Mouse (Mus musculus) limb, embryonic 11.5 days (tissue): ENCODE measurements around the gene Pik3r5. TPM values are rescaled to one million over a fixed set of nuclear protein-coding genes. Genes with fewer than 3 reads are reported as not detected.

Source experiments
- ATAC-seq: fragments of 200-750 bp; cut with Nextera tagmentation; 2 replicates; pipeline ENCODE4 v1.8.0; 2017; ENCODE audit warnings: low read depth; ENCODE audit not compliant: insufficient number of reproducible peaks, low FRiP score, low TSS enrichment
- DNase-seq: peaks from one replicate; pipeline ENCODE4 v3.0.0-alpha.2; 2015; ENCODE audit warnings: low spot score
- H3K27ac ChIP-seq: fragments of 300-500 bp; sonication (generic); replicated peaks from 2 replicates; pipeline ENCODE4 v1.5.1; 2014; ENCODE audit warnings: low read depth, mild to moderate bottlenecking, low read length
- H3K27me3 ChIP-seq: fragments of 300-500 bp; sonication (generic); 2 replicates; pipeline ENCODE4 v1.6.1; 2014; ENCODE audit warnings: mild to moderate bottlenecking, low read length, mixed read lengths; ENCODE audit not compliant: control insufficient read depth, insufficient read depth
- H3K36me3 ChIP-seq: fragments of 300-500 bp; sonication (generic); 2 replicates; pipeline ENCODE4 v1.6.1; 2014; ENCODE audit warnings: mild to moderate bottlenecking, low read length, moderate library complexity, mixed read lengths; ENCODE audit not compliant: control insufficient read depth, insufficient read depth
- H3K4me1 ChIP-seq: fragments of 300-500 bp; sonication (generic); 2 replicates; pipeline ENCODE4 v1.6.1; 2014; ENCODE audit warnings: low read length, mixed read lengths; ENCODE audit not compliant: control insufficient read depth, insufficient read depth
- H3K4me2 ChIP-seq: fragments of 300-500 bp; sonication (generic); 2 replicates; pipeline ENCODE4 v1.6.1; 2014; ENCODE audit warnings: low read depth, mild to moderate bottlenecking, moderate library complexity; ENCODE audit not compliant: severe bottlenecking
- H3K4me3 ChIP-seq: fragments of 300-500 bp; sonication (generic); 2 replicates; pipeline ENCODE4 v1.5.1; 2014; ENCODE audit warnings: low read depth, low read length
- H3K9ac ChIP-seq: fragments of 300-500 bp; sonication (generic); 2 replicates; pipeline ENCODE4 v1.6.1; 2014; ENCODE audit warnings: mild to moderate bottlenecking, low read length
- H3K9me3 ChIP-seq: fragments of 300-500 bp; sonication (generic); 2 replicates; pipeline ENCODE4 v1.6.1; 2016; ENCODE audit warnings: low read length; ENCODE audit not compliant: control insufficient read depth
- WGBS: fragments of 180-500 bp; shearing (Covaris S2); extraction: QIAGEN DNeasy Blood & Tissue Kit; methylation state at CpG from one replicate; pipeline ENCODE4 v1.1.7; 2014; 5-methylcytosine and 5-hydroxymethylcytosine counted together
- polyA plus RNA-seq: library from polyadenylated mRNA; unstranded; fragments of >200 nt; fragmentation: Nextera tagmentation; extraction: Ambion mirVana; gene quantifications from 2 replicates; pipeline ENCODE4 v1.2.1, GENCODE M21; 2014

Gene Pik3r5
- polyA plus RNA-seq, 1 experiment from 2014 or later: 1.2 TPM

- WGBS: 16% methylated on average over 4 of the region's 4 CpGs
- ATAC-seq: no peak
- Histone ChIP-seq H3K9ac (peak overlapping the region; percentile 69), H3K9me3 (no peaks in the 10 kb centered on the region), H3K27ac (no peak overlapping the region; the same call in 1 of the 2 replicates), H3K27me3 (peaks cover 75% of the 10 kb centered on the region), H3K36me3 (no peaks in the 10 kb centered on the region), H3K4me2 (peak overlapping the region; percentile 85), H3K4me1 (peaks cover 22% of the 10 kb centered on the region), H3K4me3 (peak overlapping the region; percentile 49)
- DNase-seq: no peak
These were observed 44.5 kb upstream of the Pik3r5 start for GRCm38 (mm10) chr11:68387441-68387760.

- Histone ChIP-seq H3K4me2 (no peak overlapping the region; the same call in 1 of the 2 replicates), H3K27me3 (peaks cover 81% of the 10 kb centered on the region), H3K4me1 (peaks cover 22% of the 10 kb centered on the region), H3K9me3 (no peaks in the 10 kb centered on the region), H3K4me3 (no peak overlapping the region), H3K36me3 (no peaks in the 10 kb centered on the region), H3K9ac (no peak overlapping the region), H3K27ac (no peak overlapping the region)
- ATAC-seq: no peak
- DNase-seq: no peak
- WGBS: 27% methylated on average over 11 of the region's 11 CpGs
These were observed 43.8 kb upstream of the Pik3r5 start for GRCm38 (mm10) chr11:68387971-68388654.

- DNase-seq (no peak), ATAC-seq (no peak)
- H3K4me3 ChIP-seq: no peak overlapping the region
- WGBS: 25% methylated on average over 1 of the region's 1 CpGs
- H3K4me1 ChIP-seq: peaks cover 22% of the 10 kb centered on the region
- H3K9me3 ChIP-seq: no peaks in the 10 kb centered on the region
- no peak overlapping the region for H3K9ac ChIP-seq
- no peak overlapping the region for H3K27ac ChIP-seq
- no peaks in the 10 kb centered on the region for H3K36me3 ChIP-seq
- H3K4me2 ChIP-seq: no peak overlapping the region
- peaks cover 78% of the 10 kb centered on the region for H3K27me3 ChIP-seq
These were observed 43.3 kb upstream of the Pik3r5 start for GRCm38 (mm10) chr11:68388655-68389015.

- Histone ChIP-seq H3K4me3 (no peak overlapping the region), H3K9me3 (no peaks in the 10 kb centered on the region), H3K27me3 (peaks cover 80% of the 10 kb centered on the region), H3K27ac (no peak overlapping the region), H3K4me2 (no peak overlapping the region), H3K4me1 (peaks cover 18% of the 10 kb centered on the region), H3K36me3 (no peaks in the 10 kb centered on the region), H3K9ac (no peak overlapping the region)
- ATAC-seq (no peak), DNase-seq (peak; percentile 52)
- WGBS: under 1% methylated on average over 8 of the region's 8 CpGs
These were observed 42.3 kb upstream of the Pik3r5 start for GRCm38 (mm10) chr11:68389621-68390020.

GRCm38 (mm10) chr11:68390381-68391287 is 41.3 kb upstream of the Pik3r5 start:
- Histone ChIP-seq H3K27ac (no peak overlapping the region), H3K9ac (no peak overlapping the region), H3K27me3 (peaks cover 78% of the 10 kb centered on the region), H3K36me3 (no peaks in the 10 kb centered on the region), H3K4me3 (no peak overlapping the region), H3K9me3 (no peaks in the 10 kb centered on the region), H3K4me2 (no peak overlapping the region), H3K4me1 (peaks cover 8% of the 10 kb centered on the region)
- ATAC-seq (no peak), DNase-seq (peak; percentile 28)
- 2% methylated on average over 19 of the region's 19 CpGs for WGBS

GRCm38 (mm10) chr11:68393897-68394490 is 37.9 kb upstream of the Pik3r5 start:
- Histone ChIP-seq H3K9me3 (no peaks in the 10 kb centered on the region), H3K27ac (no peak overlapping the region), H3K4me3 (no peak overlapping the region), H3K4me1 (0 out of 2 replicates have a peak, but pooled peaks cover 4% of the 10 kb centered on the region), H3K27me3 (peaks cover 78% of the 10 kb centered on the region), H3K4me2 (no peak overlapping the region), H3K36me3 (no peaks in the 10 kb centered on the region), H3K9ac (no peak overlapping the region)
- no peak for DNase-seq
- WGBS: 45% methylated on average over 2 of the region's 2 CpGs
- ATAC-seq: no peak

- Histone ChIP-seq H3K4me2 (no peak overlapping the region), H3K4me1 (peaks cover 8% of the 10 kb centered on the region; the same call in 1 of the 2 replicates), H3K9me3 (no peaks in the 10 kb centered on the region), H3K9ac (no peak overlapping the region), H3K4me3 (no peak overlapping the region), H3K27me3 (peaks cover 79% of the 10 kb centered on the region), H3K27ac (no peak overlapping the region), H3K36me3 (no peaks in the 10 kb centered on the region)
- DNase-seq: no peak
- WGBS: 51% methylated on average over 4 of the region's 4 CpGs
- ATAC-seq: no peak
These were observed 37.2 kb upstream of the Pik3r5 start for GRCm38 (mm10) chr11:68394749-68395148.

GRCm38 (mm10) chr11:68395546-68395945 is 36.4 kb upstream of the Pik3r5 start:
- no peaks in the 10 kb centered on the region for H3K36me3 ChIP-seq
- H3K4me1 ChIP-seq: peaks cover 14% of the 10 kb centered on the region; the same call in 1 of the 2 replicates
- peaks cover 81% of the 10 kb centered on the region for H3K27me3 ChIP-seq
- H3K27ac ChIP-seq: no peak overlapping the region
- H3K4me3 ChIP-seq: no peak overlapping the region
- H3K9me3 ChIP-seq: no peaks in the 10 kb centered on the region
- WGBS: 73% methylated on average over 5 of the region's 5 CpGs
- H3K9ac ChIP-seq: no peak overlapping the region
- H3K4me2 ChIP-seq: no peak overlapping the region
- DNase-seq (no peak), ATAC-seq (no peak)
